Mouse (Mus musculus) adrenal gland, postnatal 10 days (tissue): ENCODE measurements around the gene Gga1. TPM values are rescaled to one million over a fixed set of nuclear protein-coding genes. Genes with fewer than 3 reads are reported as not detected.

Experiments
- DNase-seq: peaks from one replicate; pipeline ENCODE4 v3.0.0; 2021; ENCODE audit warnings: mixed read lengths
- long read RNA-seq, 2 experiments: library from polyadenylated mRNA; stranded (forward); transcript quantifications; one replicate each; pipeline ENCODE4 v2.0.0; 2021
- total RNA-seq, 2 experiments: library from RNA; stranded (reverse); gene quantifications; 2 replicates each; pipeline ENCODE4 v1.2.3; 2021

The Gga1 gene
- total RNA-seq = 10 to 100 TPM; 48.8 to 50.6 TPM
- long read RNA-seq, experiment 1, transcript Gga1-201 (17 exons, 3,034 nt) = major isoform, 19 of 60 reads
- long read RNA-seq, experiment 1, partial matches to known transcripts = 16 of 60 reads
- long read RNA-seq, experiment 1, other reads (novel, unspliced or antisense) = 25 of 60 reads
- long read RNA-seq, experiment 2, transcript Gga1-201 (17 exons, 3,034 nt) = major isoform, 65 of 87 reads
- long read RNA-seq, experiment 2, partial matches to known transcripts = 5 of 87 reads
- long read RNA-seq, experiment 2, other reads (novel, unspliced or antisense) = 17 of 87 reads

DNA sequence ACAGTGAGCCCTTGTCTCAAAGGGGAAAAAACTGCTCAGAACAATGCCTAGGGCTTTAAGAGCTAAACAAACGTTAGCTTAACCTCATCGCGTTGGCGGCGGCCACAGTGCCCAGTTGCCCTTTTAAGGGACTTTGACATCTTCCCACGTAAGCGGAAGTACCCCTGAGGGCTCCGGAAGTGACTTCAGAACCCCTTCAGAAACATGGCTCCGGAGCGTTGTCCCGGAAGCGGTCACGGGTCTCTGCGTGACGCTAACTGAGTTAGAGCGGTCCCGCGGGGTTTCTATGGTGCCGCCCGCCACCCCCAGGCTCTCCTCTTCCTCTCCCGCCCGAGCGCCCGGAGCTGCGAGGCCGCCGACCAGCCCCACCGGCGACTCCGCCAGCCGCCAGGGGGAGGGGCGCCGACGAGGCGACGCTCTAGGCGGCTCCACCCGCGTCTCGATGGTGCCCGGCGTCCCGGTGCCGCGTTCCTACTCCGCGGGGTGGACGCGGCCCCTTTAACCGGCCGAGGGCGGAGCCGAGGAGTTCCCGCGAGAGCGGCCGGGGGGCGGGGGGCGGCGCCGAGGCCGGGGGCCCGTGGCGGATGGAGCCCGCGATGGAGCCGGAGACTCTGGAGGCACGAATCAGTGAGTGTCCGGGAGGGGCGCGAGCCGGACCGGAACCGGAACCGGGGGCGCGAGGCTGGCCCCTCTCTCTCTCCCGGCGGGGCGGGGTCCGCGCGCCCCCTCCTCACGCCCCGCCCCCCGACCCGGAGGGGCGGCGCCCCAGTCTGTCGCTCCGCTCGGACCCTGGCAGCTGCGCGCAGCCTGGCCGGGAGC lies at the start of gene Gga1:
Gga1 (plus strand) TSS at position 200 of the 819 bp plus-strand sequence.
- peak; percentile 95 for DNase-seq

DNA sequence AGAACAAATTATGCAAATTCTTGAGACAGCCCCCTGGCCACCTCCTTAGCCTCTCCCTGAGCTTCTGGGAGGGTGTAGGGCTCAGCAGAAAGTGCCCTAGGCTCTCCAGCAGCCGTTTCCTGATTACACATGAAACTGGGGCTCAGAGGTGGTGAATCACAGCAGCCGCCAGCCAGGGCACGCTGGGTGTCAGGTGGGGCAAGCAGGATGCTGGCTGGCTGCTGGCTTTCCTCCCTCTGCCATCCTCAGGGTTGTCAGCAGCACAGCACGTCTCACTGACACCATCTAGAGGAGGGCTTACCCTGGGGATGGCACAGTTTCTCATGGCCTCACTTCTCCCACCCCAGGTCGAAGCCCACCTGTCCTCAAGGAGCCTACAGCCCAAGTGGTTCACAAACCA lies 48.7 kb upstream of the Gga1 start:
- DNase-seq = no peak

GRCm38 (mm10) chr15:78829636-78830035 lies 47.4 kb upstream of the Gga1 start:
- DNase-seq = no peak

DNA sequence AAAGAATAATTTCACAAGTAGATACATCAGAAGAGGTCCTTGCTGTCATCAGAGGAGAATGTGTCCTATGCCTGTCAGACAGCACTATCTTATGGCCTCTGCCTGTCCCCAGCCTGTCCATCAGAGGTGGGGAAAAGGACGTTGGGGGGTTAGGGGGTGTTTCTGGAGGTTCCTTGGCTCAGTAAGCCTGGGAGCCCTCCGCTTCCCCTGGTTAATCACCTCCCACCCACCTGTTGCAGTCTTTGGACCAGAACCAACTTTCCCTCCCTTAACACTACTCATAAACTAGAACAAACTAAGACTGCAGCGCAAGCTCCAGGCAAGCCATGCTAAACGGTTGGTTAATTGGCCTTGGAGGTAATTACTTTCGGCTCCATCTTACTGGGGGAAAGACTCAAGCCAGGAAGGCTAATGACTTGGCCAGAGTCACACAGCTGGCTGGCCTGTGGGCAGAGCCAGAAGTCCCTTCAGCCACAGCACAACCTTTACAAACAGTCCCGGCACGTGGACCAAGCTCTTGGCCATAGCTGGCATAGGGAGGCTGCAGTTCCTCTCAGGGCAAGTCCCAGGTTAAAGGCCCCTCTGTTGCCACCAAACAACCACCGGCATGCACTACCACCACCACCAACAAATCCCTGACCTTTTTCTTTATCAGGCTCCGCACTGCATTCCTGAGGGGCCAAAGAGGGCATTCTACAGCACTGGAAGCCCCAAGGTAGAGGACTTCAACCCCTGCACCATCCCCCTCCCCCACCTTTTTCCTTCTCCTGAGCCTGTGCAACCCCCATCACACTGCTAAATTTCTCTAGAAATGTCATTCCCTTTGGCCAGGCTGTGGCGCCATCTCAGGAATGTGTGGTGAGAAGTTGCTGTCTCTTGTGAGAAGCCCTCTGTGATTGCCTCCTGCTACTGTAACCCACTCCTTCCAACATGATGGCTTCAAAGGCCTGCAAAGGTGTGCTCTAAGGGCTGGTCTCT lies 46.0 kb upstream of the Gga1 start:
- DNase-seq = peak; percentile 14

DNA sequence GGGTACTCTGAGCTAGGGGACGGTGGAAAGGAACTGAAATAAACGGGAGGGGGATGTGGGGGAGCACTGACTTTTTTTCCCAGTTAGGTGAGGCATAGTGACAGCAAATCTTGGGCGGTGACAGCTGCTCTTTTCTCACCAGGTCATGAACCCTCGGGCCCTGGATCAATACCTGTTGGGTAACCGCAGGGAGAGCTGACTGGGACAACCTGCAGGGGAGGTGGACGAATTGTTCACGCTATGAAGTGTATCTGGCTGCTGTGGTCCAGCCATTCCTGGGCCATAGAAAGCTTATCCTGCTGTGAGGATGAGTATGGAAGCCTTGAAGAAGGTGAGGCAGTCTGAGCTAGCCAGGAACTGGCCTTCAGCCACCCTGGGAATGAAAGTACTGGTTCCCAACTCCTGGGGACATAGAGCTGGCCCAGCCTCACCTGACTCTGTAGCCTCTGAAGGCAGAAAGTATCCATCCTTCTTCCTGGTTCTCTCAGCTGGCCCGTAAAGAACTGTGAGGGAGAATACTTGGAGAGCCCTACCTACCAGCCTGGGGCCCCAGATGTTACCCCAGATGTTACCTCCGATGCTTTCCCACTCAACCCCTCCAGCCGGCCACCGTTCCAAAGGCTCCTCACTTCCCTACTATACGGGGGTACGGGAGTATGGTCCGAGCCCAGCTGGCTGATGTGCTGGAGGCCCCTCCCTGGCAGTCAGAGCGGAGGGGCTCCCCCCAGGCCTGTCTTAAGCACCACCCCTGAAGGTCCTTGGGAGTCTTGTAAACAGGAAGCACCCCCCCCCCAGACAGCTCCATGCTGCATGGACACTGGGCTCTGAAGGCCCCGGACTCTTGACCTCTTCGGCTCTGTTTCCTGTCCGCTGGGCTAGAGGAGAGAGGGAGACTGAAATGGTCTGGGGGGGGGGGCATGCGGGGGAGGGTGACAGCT lies 45.0 kb upstream of the Gga1 start:
- DNase-seq = peak; percentile 64

DNA sequence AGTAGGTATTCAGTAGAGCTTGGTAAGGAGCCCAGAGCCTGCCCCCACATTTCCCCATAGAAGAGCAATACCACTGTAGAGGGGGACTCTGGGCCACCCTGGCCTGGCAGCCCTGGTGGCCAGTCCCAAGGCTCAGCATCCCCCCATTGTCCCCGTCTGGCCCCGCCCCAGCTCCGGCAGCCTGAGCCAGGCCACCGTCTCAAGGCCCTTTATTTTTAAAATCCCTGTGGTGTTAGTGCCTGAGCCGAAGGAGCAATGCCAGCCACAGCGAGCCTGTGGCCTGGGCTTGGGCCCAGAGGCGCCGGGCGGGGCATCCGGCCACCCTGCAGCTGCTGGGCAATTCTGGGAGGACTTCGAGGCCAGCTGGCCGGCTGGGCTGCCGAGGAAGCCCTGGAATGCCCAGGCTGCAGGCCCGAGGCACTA lies 44.3 kb upstream of the Gga1 start:
- DNase-seq = peak; percentile 91

DNA sequence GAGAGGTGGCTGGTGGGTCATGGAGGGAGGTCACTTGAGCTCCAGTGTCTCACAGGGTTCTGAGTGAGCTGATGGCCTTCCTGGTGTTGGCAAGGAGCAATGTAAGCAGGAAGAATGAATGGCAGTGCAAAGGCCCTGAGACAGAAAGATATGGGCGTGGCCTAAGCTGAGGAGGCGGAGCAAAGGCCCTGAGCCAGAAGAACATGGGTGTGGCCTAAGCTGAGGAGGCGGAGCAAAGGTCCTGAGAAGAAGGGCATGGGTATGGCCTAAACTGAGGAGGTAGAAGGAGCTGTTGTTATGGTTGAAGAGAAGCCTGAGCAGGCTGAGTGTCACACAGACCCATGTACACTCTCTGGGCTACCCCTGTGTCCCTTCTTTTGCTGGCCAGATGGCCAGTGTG lies 43.4 kb upstream of the Gga1 start:
- DNase-seq = no peak

DNA sequence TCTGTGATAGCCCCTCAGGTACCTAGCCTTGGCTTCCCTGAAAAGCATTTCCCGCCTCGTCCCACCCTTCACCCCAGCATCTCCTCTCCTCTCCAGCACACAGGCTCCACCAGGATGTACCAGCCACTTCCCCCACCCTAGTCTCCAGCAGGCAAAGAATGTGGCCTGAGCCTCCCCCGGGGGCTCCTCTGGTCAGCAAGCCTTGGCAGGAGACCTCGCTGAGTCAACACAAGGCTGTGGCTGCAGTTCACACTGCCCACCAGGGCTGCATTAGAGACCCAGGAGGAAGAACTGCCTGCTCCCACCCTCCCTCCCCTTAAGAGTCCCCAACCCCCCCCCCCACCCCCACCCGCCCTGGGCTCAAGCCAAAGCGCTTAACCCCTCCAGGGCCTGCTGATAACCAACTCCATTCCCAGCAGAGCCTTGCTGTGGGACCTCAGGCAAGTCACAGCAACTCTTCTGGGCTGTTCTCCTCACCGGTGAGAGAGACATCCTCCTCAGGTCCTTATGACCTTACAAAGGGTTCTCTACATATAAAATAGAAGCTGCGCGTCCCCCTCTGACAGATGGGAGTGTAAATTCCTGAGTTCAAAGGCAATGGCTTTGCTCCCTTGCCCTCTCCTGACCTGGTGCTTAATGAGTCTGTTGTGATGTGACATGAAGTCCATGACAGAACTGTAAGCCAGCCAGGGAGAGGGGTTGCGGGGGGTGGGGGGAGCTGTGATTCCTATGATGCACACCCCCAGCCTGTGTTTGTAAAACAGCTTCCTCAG lies 42.6 kb upstream of the Gga1 start:
- DNase-seq = peak; percentile 58

DNA sequence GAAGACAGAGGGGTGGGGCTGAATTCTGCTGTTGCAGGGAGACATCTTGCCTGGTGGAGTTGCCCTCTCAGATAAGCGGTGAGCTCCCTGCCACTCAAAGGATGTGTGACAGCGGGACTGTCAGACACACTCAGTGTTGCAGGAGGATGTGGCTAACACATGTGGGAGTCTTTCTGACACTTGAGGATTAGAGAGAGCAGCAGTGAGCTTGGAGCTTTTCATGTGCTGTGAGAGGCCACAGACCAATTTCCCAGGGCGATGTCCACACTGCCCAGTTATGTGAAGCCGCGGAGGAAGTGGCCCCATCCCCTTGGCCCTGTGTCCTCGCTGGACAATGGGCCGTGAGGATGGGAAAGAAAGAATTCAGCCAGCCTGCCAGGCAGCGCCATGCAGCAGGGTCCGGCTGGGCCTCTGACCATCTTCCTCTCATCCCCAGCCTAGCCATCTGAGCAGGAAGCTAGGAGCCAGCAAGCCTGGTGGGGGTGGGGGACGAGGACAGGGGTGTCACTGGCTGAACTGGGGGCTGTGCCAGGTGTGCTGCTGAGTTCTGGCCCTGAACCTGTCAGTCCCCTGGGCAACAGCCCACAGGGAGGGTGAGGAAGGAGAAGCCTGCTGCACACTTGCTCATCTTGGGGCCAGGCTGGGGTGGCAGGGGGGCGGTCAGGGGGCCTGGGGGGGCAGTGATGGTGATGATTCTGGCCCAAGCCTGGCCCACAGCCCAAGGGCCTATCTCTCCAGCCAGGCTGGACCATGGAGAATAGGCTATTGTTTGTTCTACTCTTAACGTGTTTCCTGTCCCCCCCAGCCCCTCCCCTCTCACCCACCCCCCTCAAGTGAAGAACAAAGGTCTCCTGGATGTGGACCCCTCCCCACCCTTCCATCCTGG lies 41.5 kb upstream of the Gga1 start:
- DNase-seq = peak; percentile 59

GRCm38 (mm10) chr15:78836086-78836621 lies 40.8 kb upstream of the Gga1 start:
- peak; percentile 62 for DNase-seq

- DNase-seq = peak; percentile 13
These were observed 37.2 kb upstream of the Gga1 start for GRCm38 (mm10) chr15:78839744-78840143.

DNA sequence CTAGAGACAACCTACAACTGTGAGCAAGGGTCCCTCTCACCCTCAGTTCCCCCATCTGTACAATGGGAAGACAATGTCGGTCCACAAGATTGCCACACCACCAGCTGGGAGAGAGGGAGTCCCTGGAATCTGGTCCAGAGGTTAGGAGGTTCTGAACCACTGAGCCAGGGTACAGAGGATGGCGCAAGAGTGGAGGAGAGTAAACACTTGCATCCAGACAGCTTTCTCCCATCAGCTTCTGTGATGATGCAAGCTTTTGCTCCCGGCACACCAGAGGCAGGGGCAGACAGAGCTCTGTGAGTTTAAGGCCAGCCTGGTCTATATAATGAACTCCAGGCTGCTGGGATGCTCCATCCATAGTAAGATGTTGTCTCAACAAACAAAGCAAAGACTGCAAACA lies 36.7 kb upstream of the Gga1 start:
- peak; percentile 41 for DNase-seq

GRCm38 (mm10) chr15:78840751-78841150 lies 36.2 kb upstream of the Gga1 start:
- no peak for DNase-seq

DNA sequence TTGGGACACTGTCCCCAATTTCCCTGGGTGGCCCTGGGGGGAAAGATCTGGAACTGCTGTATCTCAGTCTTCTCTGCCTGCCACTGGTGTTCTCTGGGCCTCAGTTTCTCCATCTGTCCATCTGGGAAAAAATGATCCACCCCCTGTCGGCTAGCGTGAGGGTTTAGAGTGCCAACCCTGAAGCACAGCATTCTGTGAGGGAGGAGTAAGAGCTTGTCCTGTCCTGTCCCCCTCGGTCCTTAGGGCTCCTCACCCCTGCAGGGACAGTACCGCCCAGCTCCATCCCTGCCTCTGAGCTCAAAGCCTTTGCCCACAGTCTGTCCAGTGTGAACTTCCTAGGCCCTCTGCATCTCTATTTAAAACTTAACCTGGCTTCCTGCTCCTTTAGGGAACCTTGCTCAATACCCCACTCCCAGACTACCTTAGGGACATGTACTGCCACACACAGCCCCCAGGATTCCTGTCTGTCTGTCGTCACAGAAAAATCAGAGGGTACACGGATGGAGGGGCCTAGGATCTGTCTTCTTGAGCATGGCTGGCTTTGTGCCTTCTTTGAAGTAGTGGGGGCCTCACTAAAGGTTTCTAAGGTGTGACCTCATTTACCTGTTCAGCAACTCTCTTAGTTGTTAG lies 35.7 kb upstream of the Gga1 start:
- no peak for DNase-seq

GRCm38 (mm10) chr15:78842371-78843163 lies 34.4 kb upstream of the Gga1 start, which contains the start of gene Cdc42ep1:
TSS of gene Cdc42ep1 (plus strand) at chr15:78842624.
- DNase-seq = peak; percentile 83

DNA sequence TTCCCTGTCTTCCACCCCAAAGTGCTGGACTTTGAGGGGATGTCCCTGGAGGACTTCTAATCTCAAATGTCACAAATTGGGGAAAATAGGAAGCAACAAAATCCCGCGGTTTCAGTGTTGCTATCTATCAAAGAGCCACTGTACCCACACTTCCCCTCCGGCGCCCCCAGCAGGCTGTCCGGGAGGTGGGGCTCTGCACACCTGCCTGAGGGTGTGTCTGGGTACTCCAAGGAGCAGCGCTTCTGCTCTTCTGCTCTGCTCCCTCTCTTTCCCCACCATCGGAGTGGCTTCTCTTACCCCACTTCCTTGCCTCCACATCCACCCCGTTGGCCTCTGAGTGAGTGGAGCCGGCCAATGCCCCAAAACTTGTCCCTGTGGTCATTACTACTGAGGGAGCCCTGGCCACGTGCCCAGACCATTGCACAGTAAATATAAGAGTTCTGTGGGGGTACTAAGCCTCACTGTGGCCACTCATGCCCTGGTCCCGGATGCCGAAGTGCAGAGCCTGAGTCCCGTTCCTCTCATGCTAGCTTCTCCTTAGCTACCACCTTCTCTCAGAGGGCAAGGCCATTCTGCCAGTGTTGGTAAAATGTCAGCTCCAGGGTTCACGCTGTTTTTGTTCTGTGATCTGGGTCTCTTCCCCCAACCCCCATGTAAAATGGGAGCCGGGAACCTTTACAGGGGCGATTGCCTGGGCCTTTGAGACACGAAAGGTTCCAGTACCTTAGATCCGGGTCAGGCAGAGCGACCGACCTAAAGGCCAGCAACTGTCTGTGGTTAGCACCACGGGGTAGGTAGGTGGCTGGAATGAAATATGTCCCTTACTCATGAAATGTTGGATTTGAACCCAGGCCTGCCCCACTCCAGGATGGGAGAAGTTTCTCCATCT lies 33.2 kb upstream of the Gga1 start:
- DNase-seq = peak; percentile 60
